Mouse (Mus musculus) kidney, adult 2 months (tissue): ENCODE measurements around the gene Pgm2l1. TPM values are rescaled to one million over a fixed set of nuclear protein-coding genes. Genes with fewer than 3 reads are reported as not detected.

ENCODE experiments used
- DNase-seq: peaks from one replicate; pipeline ENCODE4 v3.0.0; 2021
- H3K27ac ChIP-seq: fragments of 200-500 bp; 2 replicates; pipeline ENCODE4 v1.5.1; 2012; ENCODE audit warnings: low read depth, low read length, control low read depth, inconsistent platforms; ENCODE audit not compliant: insufficient read depth
- H3K27me3 ChIP-seq: fragments of 200-500 bp; replicated peaks from 2 replicates; pipeline ENCODE4 v1.6.1; 2012; ENCODE audit warnings: mild to moderate bottlenecking, moderate library complexity, low read length, inconsistent platforms; ENCODE audit not compliant: control insufficient read depth, insufficient read depth
- H3K36me3 ChIP-seq: fragments of 200-500 bp; 2 replicates; pipeline ENCODE4 v1.6.1; 2012; ENCODE audit warnings: mild to moderate bottlenecking, moderate library complexity, low read length, inconsistent platforms; ENCODE audit not compliant: control insufficient read depth, insufficient read depth
- H3K4me1 ChIP-seq: fragments of 200-500 bp; 2 replicates; pipeline ENCODE4 v1.6.1; 2011; ENCODE audit warnings: low read length; ENCODE audit not compliant: control insufficient read depth, insufficient read depth
- H3K4me3 ChIP-seq: fragments of 200-500 bp; 2 replicates; pipeline ENCODE4 v1.5.1; 2011; ENCODE audit warnings: mild to moderate bottlenecking, low read depth, low read length, control low read depth; ENCODE audit not compliant: insufficient read depth
- CTCF ChIP-seq: fragments of 200-500 bp; conservative IDR thresholded peaks from 2 replicates; pipeline ENCODE4 v1.5.1; 2011; ENCODE audit warnings: low read depth, mild to moderate bottlenecking, control low read depth, low read length, moderate library complexity, mixed read lengths; ENCODE audit not compliant: insufficient read depth, insufficient read length
- POLR2A ChIP-seq: fragments of 200-500 bp; IDR thresholded peaks from one replicate; pipeline ENCODE4 v1.6.1; 2011; ENCODE audit warnings: low read depth, low read length, control low read depth
- WGBS: fragments of 180-500 bp; shearing (Covaris S2); methylation state at CpG from one replicate; pipeline ENCODE4 v1.1.7; 2018; 5-methylcytosine and 5-hydroxymethylcytosine counted together
- polyA plus RNA-seq: library from polyadenylated mRNA; depleted of rRNA; stranded (reverse); fragments of >200 nt; gene quantifications from 2 replicates; pipeline ENCODE4 v1.2.3, GENCODE M21; 2012

Gene Pgm2l1
- polyA plus RNA-seq, 1 experiment = 1.5 TPM

DNA sequence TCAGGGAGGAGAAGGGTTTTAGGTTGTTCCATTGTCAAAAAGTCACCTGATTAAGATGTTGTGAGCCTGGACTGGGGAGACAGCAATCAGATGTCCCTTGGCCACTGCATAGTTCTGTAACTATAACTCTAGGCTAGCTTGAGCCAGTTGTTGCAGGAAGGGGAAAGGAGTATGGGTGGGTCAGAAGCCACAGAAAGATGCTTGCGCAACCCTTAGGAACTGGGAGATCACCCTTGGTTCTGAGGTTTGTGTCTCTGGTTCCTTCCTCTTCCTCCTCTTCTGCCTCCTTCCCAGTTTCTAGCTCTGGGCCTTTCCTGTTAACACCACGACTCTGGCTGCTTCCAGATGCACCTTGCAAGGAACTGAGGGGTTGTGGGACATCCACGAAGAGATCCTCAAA is 44.8 kb upstream of the Pgm2l1 start:
- WGBS = 73% methylated on average over 3 of the region's 3 CpGs
- no peaks in the 10 kb centered on the region for H3K4me1 ChIP-seq
- peak; percentile 9 for DNase-seq
- TF ChIP-seq CTCF (no peak), POLR2A (no peak)
- H3K36me3 ChIP-seq = no peaks in the 10 kb centered on the region
- no peak overlapping the region for H3K27ac ChIP-seq
- H3K4me3 ChIP-seq = no peak overlapping the region
- H3K27me3 ChIP-seq = no peaks in the 10 kb centered on the region

DNA sequence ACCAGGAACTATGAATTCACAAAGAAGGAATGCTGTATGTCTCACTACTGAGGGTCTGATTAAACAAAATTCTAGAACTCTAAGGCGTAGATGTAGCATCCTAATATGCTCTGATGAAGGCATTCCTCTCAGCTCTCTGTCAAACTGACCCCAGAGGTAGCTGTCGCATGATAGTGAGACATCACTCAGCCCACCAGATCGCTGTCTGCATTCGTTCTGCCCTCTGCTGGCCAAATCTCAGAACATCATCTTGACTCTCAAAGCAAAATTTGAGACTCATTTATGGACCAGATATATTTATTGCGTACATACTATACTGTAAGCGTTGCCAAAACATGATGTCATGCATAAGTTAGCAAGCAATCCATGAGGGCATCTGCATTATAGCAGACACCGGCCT is 39.6 kb upstream of the Pgm2l1 start:
- Histone ChIP-seq H3K4me3 (no peak overlapping the region), H3K27ac (no peak overlapping the region), H3K27me3 (no peaks in the 10 kb centered on the region), H3K36me3 (no peaks in the 10 kb centered on the region), H3K4me1 (no peaks in the 10 kb centered on the region)
- WGBS = 18% methylated on average over 7 of the region's 7 CpGs
- no peak for TF ChIP-seq POLR2A
- TF ChIP-seq CTCF = peak; percentile 79
- peak; percentile 38 for DNase-seq

DNA sequence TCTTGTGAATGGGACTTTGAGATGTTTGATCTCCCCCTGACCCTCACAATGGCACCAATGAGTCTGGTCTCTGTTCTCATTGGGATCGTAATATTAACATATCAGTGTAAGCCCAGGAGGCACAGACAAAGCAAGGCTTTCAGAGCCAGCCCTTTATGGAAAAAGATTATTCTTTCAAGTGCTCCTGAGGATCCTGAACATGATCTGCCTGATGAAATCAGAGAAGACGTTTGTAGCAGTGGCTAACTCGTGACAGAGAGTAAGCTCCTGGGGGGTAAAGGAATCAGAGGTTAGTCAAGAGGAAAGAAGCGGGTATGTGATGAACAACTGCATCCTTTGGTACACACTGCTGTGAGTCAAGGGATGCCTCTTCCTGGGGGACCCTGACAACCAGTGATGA is 37.0 kb upstream of the Pgm2l1 start:
- no peaks in the 10 kb centered on the region for H3K4me1 ChIP-seq
- H3K4me3 ChIP-seq = no peak overlapping the region
- no peak for DNase-seq
- no peaks in the 10 kb centered on the region for H3K36me3 ChIP-seq
- H3K27me3 ChIP-seq = no peaks in the 10 kb centered on the region; the same call in 1 of the 2 replicates
- 40% methylated on average over 4 of the region's 4 CpGs for WGBS
- TF ChIP-seq POLR2A (no peak), CTCF (no peak)
- H3K27ac ChIP-seq = no peak overlapping the region

DNA sequence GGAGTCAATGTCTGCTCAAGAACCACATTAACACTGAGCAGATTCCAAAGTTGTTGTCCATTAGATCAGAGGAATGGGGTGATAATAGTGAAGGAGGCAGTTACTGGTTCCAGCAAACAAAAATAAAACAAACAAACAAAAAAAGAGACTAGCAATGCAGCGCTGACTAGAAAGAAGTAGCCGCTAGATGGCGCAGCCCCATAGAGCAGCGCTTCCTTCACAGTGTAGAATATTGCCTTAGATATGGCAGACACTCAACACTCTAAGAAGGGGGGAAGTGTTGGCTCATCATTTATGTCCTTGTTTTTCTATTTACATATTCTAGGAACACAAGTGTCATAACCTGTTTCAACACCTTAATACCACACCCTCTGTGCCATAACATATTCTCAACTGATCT is 36.4 kb upstream of the Pgm2l1 start:
- Histone ChIP-seq H3K27ac (no peak overlapping the region), H3K27me3 (no peaks in the 10 kb centered on the region; the same call in 1 of the 2 replicates), H3K4me3 (no peak overlapping the region), H3K4me1 (no peaks in the 10 kb centered on the region), H3K36me3 (no peaks in the 10 kb centered on the region)
- WGBS = 2% methylated on average over 4 of the region's 4 CpGs
- peak; percentile 58 for DNase-seq
- TF ChIP-seq POLR2A (no peak), CTCF (peak; percentile 90)

DNA sequence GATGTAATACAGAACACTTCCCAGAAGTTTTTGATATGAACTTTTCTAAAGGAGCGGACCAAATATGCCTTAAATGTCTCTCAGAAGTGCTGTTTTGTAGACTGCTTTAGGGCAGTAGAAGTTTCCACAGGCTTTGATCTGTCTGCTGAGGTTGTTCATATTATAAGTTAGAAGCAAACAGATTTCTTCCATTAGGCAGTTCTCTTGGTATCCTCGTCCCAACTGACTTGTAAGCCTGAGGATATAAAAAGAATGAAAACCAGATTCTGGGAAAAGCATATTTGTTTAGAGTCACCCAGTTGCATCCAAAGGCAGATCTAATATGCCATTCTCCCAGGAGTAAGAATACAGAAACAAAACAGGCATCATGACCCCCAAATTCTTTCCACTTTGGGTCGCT is 26.0 kb upstream of the Pgm2l1 start:
- Histone ChIP-seq H3K27ac (no peak overlapping the region), H3K36me3 (no peaks in the 10 kb centered on the region), H3K4me1 (no peaks in the 10 kb centered on the region), H3K27me3 (no peaks in the 10 kb centered on the region), H3K4me3 (no peak overlapping the region)
- DNase-seq = no peak
- 89% methylated on average over 3 of the region's 3 CpGs for WGBS
- TF ChIP-seq POLR2A (no peak), CTCF (no peak)

DNA sequence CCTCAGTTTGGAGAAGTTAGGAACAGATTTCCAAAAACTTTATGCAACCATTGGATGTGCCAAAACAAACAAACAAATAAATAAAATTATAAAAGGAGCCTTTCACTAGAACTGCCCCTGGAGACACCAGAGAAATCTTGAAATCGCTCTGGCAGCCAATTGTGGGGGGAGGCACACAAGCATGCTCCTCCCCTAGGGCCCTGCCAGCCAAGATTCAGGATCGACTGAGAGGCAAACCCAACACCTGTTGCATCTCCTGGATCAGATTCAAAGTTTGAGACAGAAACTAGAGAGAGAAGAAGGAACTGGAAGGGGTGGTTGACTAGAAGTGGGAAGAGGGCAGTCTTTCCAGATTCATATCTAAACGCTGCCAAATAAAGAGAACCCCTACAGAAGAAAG is 23.6 kb upstream of the Pgm2l1 start:
- H3K4me3 ChIP-seq = no peak overlapping the region
- no peak for DNase-seq
- H3K27me3 ChIP-seq = no peaks in the 10 kb centered on the region
- no peaks in the 10 kb centered on the region for H3K36me3 ChIP-seq
- H3K27ac ChIP-seq = no peak overlapping the region
- no peaks in the 10 kb centered on the region for H3K4me1 ChIP-seq
- WGBS = 56% methylated on average over 3 of the region's 3 CpGs
- no peak for TF ChIP-seq CTCF
- no peak for TF ChIP-seq POLR2A

DNA sequence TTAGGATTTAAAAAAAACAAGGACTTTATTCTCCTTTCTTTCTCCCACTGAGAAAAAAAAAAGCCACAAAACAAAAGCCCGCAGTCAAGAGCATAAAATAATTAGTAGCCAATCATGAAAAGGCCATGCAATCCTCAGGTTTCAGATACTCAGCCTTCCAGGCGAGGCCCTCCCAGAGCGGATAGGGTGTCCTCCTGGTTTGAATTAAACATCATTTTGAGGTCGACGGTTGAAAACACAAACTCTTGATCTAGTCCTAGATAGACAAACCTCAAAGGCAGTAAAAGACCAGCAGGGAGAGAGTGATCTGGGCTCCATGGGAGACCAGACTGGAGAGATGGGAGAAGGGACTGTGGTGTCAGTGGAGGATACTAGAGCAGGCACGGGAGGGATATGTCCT is 22.3 kb upstream of the Pgm2l1 start:
- no peaks in the 10 kb centered on the region for H3K36me3 ChIP-seq
- no peaks in the 10 kb centered on the region for H3K4me1 ChIP-seq
- H3K27me3 ChIP-seq = no peaks in the 10 kb centered on the region
- DNase-seq = no peak
- TF ChIP-seq CTCF = no peak
- no peak for TF ChIP-seq POLR2A
- 59% methylated on average over 6 of the region's 6 CpGs for WGBS
- H3K4me3 ChIP-seq = no peak overlapping the region
- H3K27ac ChIP-seq = no peak overlapping the region

DNA sequence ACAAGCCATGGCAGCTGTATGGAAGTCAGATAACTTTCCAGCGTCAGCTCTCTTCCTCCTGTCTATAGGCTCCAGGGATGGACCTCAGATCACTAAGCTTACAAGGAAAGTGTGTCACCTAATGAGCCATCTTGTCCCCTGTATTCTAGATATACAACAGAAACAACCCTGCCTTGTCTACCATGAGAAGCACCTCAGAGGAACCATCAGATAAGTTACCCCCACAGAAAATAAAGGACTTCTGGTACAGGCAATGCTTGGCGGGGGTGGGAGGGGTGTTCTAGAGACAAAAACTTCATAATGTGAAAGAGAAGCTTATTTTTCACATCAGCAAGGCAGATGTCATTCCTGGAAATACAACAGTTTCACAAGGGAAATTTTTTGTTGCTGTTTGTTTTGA is 21.1 kb upstream of the Pgm2l1 start:
- no peak for TF ChIP-seq CTCF
- TF ChIP-seq POLR2A = no peak
- Histone ChIP-seq H3K27ac (no peak overlapping the region), H3K4me3 (no peak overlapping the region), H3K27me3 (no peaks in the 10 kb centered on the region), H3K4me1 (no peaks in the 10 kb centered on the region), H3K36me3 (no peaks in the 10 kb centered on the region)
- WGBS = 94% methylated on average over 2 of the region's 2 CpGs
- no peak for DNase-seq
